Mouse (Mus musculus): Measurements from ENCODE around the gene Hemk1. TPM values are rescaled to one million over a fixed set of nuclear protein-coding genes. Genes with fewer than 3 reads are reported as not detected.

The Hemk1 gene
- 1.2 TPM for polyA plus RNA-seq (2014; fragmentation: Illumina TruSeq; extraction: RNeasy Lipid Tissue Mini Kit (QIAGEN cat#74804))

DNA sequence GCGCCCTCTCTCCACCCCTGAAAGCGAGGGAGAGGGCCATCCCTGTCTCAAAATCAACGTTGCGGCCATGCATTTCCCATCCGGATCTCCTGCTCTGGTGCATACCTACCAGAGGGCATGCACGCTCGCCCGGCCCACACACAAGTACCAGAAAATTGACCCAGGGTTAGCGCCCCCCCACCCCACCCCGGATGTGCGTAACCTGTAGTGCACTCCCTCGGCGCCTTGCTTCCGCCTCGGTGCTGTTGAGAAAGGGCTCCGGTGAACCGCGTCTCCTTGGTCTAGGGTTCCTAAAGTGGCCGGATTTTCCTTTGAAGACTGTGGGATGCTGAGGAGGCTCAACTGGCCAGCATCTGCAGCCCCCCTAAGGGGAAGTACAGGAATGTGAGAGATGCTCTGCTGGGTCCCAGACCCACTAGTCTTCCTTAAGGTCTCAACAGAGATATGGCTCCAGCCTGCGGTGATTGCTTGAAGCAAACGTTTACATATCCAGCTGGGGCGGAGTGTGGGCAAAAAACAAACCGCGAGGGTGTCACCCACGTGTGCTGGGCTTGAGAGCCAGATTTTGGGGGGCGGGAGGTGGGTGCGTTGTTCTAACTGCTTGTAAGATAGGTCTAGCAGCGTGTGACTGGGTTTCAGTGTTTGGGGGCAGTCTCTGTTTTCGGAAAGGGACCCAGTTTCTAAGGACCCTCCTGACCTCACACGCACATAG, at the start of gene Hemk1:
Gene Hemk1, minus strand, starts transcription at position 179 of the 712 bp plus-strand sequence.

DNA sequence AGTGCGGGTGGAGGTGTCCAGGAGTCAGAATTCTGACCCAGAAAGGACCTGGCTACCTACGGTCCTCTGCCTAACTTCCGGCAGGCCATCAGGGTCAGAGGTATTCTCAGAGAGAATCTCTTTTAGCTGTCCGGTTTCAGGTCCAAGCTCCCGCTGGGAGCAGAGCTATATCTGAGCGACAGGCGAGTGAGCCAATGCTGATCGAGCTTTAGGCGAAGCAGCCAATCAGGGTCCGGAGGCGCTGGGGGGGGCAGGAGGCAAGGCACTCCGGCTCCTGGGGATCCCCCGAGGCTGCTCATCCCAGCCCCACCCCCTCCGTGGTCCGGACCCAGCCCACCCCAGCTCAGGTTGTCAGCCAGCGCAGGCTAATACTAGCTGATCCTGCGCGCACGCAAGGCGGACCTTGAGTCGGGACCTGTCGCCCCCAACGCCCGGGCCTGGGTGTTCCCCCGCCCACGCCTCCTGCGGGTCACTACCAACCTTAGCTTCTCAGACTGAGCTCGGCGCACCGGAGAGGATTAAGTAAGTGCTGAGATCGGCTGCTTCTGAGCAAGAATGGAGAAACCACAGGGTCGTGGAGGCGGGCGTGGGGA, 2.2 kb upstream of the Hemk1 start, which contains the start of gene 6430571L13Rik:
Gene 6430571L13Rik, plus strand, starts transcription at position 336 of the 593 bp plus-strand sequence.

DNA sequence AAGGTAGTCTGAATTCAATTTTAAA, 42.3 kb downstream of the Hemk1 start, which contains the start of gene Cish:
Gene Cish, plus strand, starts transcription at position 11 of the 25 bp plus-strand sequence.

DNA sequence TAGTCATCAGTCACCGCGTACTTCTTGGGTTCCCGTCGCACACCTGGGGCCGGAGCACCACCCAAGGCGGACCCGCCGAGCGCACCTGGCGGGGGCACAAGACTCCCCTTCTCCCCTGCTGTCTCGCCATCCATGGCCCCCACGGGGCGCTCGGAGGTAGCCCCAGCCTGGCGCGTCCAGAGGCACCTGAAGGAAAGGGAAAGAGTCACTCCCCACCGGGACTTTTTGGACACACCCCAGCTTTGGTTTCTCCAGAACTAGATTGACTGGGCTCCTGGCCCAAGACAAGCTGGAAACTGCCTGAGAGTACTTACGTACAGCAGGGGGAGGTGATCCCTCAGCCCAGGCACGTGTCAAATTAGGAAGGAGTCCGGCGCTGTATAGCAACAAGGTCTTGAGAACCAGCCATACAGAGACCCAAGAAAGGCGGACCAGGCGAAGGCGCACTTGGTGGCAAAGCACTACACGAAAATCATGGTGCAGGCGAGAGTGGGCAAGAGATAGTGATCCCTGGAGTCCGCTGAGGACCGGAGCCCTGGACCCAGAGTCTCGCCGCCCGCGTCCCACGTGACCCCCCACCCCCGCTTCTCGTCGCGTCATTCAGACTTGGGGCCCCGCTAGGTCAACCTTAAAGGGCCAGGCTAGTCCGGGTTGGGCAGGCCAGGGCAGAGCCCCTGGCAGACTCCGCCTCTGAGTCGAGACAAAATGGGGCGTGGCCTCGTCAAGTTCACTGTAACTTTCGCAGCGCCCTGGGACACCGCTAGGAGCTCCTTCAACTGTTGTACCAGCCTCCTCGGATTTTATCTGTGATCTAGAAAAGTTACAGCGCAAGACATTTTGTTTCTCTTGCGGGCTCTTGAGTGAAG, 48.7 kb downstream of the Hemk1 start, which contains the start of gene Mapkapk3:
Gene Mapkapk3, minus strand, starts transcription at position 667 of the 866 bp plus-strand sequence.

Other genes starting within 250 kb of the Hemk1 start
- gene Dock3, start 106.4 kb downstream of the Hemk1 start, polyA plus RNA-seq (2014; fragmentation: Illumina TruSeq; extraction: RNeasy Lipid Tissue Mini Kit (QIAGEN cat#74804)) = 1.3 TPM
- gene Mapkapk3, start 48.5 kb downstream of the Hemk1 start, polyA plus RNA-seq (2014; fragmentation: Illumina TruSeq; extraction: RNeasy Lipid Tissue Mini Kit (QIAGEN cat#74804)) = 1.5 TPM
- gene Cish, start 42.3 kb downstream of the Hemk1 start, polyA plus RNA-seq (2014; fragmentation: Illumina TruSeq; extraction: RNeasy Lipid Tissue Mini Kit (QIAGEN cat#74804)) = 0.54 TPM
- gene 6430571L13Rik, start 2.3 kb upstream of the Hemk1 start, polyA plus RNA-seq (2014; fragmentation: Illumina TruSeq; extraction: RNeasy Lipid Tissue Mini Kit (QIAGEN cat#74804)) = not detected
- gene Cacna2d2, start 61.3 kb upstream of the Hemk1 start, polyA plus RNA-seq (2014; fragmentation: Illumina TruSeq; extraction: RNeasy Lipid Tissue Mini Kit (QIAGEN cat#74804)) = 0.26 TPM
- not detected for gene Tmem115, start 195.6 kb upstream of the Hemk1 start, polyA plus RNA-seq (2014; fragmentation: Illumina TruSeq; extraction: RNeasy Lipid Tissue Mini Kit (QIAGEN cat#74804))
- gene Cyb561d2, start 203.8 kb upstream of the Hemk1 start, polyA plus RNA-seq (2014; fragmentation: Illumina TruSeq; extraction: RNeasy Lipid Tissue Mini Kit (QIAGEN cat#74804)) = 4.6 TPM
- 0.31 TPM for gene Nprl2, start 203.9 kb upstream of the Hemk1 start, polyA plus RNA-seq (2014; fragmentation: Illumina TruSeq; extraction: RNeasy Lipid Tissue Mini Kit (QIAGEN cat#74804))
- gene Zmynd10, start 208.9 kb upstream of the Hemk1 start, polyA plus RNA-seq (2014; fragmentation: Illumina TruSeq; extraction: RNeasy Lipid Tissue Mini Kit (QIAGEN cat#74804)) = not detected
- gene Rassf1, start 213.2 kb upstream of the Hemk1 start, polyA plus RNA-seq (2014; fragmentation: Illumina TruSeq; extraction: RNeasy Lipid Tissue Mini Kit (QIAGEN cat#74804)) = 7.7 TPM
- gene Tusc2, start 224.9 kb upstream of the Hemk1 start, polyA plus RNA-seq (2014; fragmentation: Illumina TruSeq; extraction: RNeasy Lipid Tissue Mini Kit (QIAGEN cat#74804)) = 20.4 TPM
- 0.66 TPM for gene Hyal2, start 229.6 kb upstream of the Hemk1 start, polyA plus RNA-seq (2014; fragmentation: Illumina TruSeq; extraction: RNeasy Lipid Tissue Mini Kit (QIAGEN cat#74804))
- 2.8 TPM for gene Hyal1, start 238.6 kb upstream of the Hemk1 start, polyA plus RNA-seq (2014; fragmentation: Illumina TruSeq; extraction: RNeasy Lipid Tissue Mini Kit (QIAGEN cat#74804))
- gene Naa80, start 240.5 kb upstream of the Hemk1 start, polyA plus RNA-seq (2014; fragmentation: Illumina TruSeq; extraction: RNeasy Lipid Tissue Mini Kit (QIAGEN cat#74804)) = 5.5 TPM
- 0.34 TPM for gene Hyal3, start 242.5 kb upstream of the Hemk1 start, polyA plus RNA-seq (2014; fragmentation: Illumina TruSeq; extraction: RNeasy Lipid Tissue Mini Kit (QIAGEN cat#74804))
- 18.3 TPM for gene Ifrd2, start 249.3 kb upstream of the Hemk1 start, polyA plus RNA-seq (2014; fragmentation: Illumina TruSeq; extraction: RNeasy Lipid Tissue Mini Kit (QIAGEN cat#74804))